Mouse (Mus musculus) hindbrain, embryonic 11.5 days (tissue): Measurements from ENCODE around the gene Tmem240. TPM values are rescaled to one million over a fixed set of nuclear protein-coding genes. Genes with fewer than 3 reads are reported as not detected.

Experiments used
- polyA plus RNA-seq: library from polyadenylated mRNA; unstranded; fragments of >200 nt; fragmentation: Nextera tagmentation; extraction: Ambion mirVana; gene quantifications from 2 replicates; pipeline ENCODE4 v1.2.1, GENCODE M21; 2014

Tmem240 gene
- polyA plus RNA-seq, 1 experiment from 2014 or later = 0.91 TPM

Other genes with a start within 250 kb of the Tmem240 start
- gene Gnb1, start 243.4 kb upstream of the Tmem240 start, polyA plus RNA-seq = 826 and 832 TPM in 2 replicates
- 94.6 and 103 TPM in 2 replicates for gene Nadk, start 172.4 kb upstream of the Tmem240 start, polyA plus RNA-seq
- 17.0 and 18.1 TPM in 2 replicates for gene Slc35e2, start 133.4 kb upstream of the Tmem240 start, polyA plus RNA-seq
- gene Cdk11b, start 109.9 kb upstream of the Tmem240 start, polyA plus RNA-seq = 74.1 and 77.6 TPM in 2 replicates
- not detected in 2 replicates for gene Gm10563, start 89.4 kb upstream of the Tmem240 start, polyA plus RNA-seq
- 2.6 and 3.1 TPM in 2 replicates for gene Mmp23, start 81.4 kb upstream of the Tmem240 start, polyA plus RNA-seq
- 9.9 and 12.5 TPM in 2 replicates for gene Mib2, start 65.6 kb upstream of the Tmem240 start, polyA plus RNA-seq
- gene Fndc10, start 40.5 kb upstream of the Tmem240 start, polyA plus RNA-seq = 1.6 and 1.8 TPM in 2 replicates
- gene Ssu72, start 30.0 kb upstream of the Tmem240 start, polyA plus RNA-seq = 165 and 168 TPM in 2 replicates
- gene Atad3a, start 26.3 kb downstream of the Tmem240 start, polyA plus RNA-seq = 70.9 and 79.9 TPM in 2 replicates
- 8.6 and 9.5 TPM in 2 replicates for gene Vwa1, start 39.9 kb downstream of the Tmem240 start, polyA plus RNA-seq
- gene Tmem88b, start 51.1 kb downstream of the Tmem240 start, polyA plus RNA-seq = 0.25 and 0.52 TPM in 2 replicates
- gene Ankrd65, start 55.6 kb downstream of the Tmem240 start, polyA plus RNA-seq = not detected in 2 replicates
- gene Mrpl20, start 68.1 kb downstream of the Tmem240 start, polyA plus RNA-seq = 238 and 242 TPM in 2 replicates
- gene Ccnl2, start 77.7 kb downstream of the Tmem240 start, polyA plus RNA-seq = 163 and 170 TPM in 2 replicates
- gene Aurkaip1, start 96.5 kb downstream of the Tmem240 start, polyA plus RNA-seq = 112 and 123 TPM in 2 replicates
- 31.1 and 36.8 TPM in 2 replicates for gene Mxra8, start 104.9 kb downstream of the Tmem240 start, polyA plus RNA-seq
- gene Dvl1, start 112.6 kb downstream of the Tmem240 start, polyA plus RNA-seq = 7.5 and 8.8 TPM in 2 replicates
- 0.46 TPM in 2 replicates for gene Tas1r3, start 128.6 kb downstream of the Tmem240 start, polyA plus RNA-seq
- gene Cptp, start 134.6 kb downstream of the Tmem240 start, polyA plus RNA-seq = 19.8 and 22.7 TPM in 2 replicates
- 93.1 and 95.4 TPM in 2 replicates for gene Ints11, start 134.7 kb downstream of the Tmem240 start, polyA plus RNA-seq
- gene Pusl1, start 157.0 kb downstream of the Tmem240 start, polyA plus RNA-seq = 41.6 and 43.2 TPM in 2 replicates
- gene Acap3, start 157.0 kb downstream of the Tmem240 start, polyA plus RNA-seq = 29.0 and 34.7 TPM in 2 replicates
- gene Ube2j2, start 209.0 kb downstream of the Tmem240 start, polyA plus RNA-seq = 142 and 160 TPM in 2 replicates
- gene C1qtnf12, start 227.5 kb downstream of the Tmem240 start, polyA plus RNA-seq = 21.0 and 24.0 TPM in 2 replicates